Mouse (Mus musculus): ENCODE results near the gene Jam3. TPM values are rescaled to one million over a fixed set of nuclear protein-coding genes. Genes with fewer than 3 reads are reported as not detected.

Jam3 gene
- 46.3 and 57.8 TPM in 2 replicates for polyA plus RNA-seq (2015; fragmentation: Nextera tagmentation; extraction: Ambion mirVana)

GRCm38 (mm10) chr9:27154763-27155530 lies at the start of gene Jam3:
Gene Jam3 (minus strand): TSS chr9:27155421.
- WGBS: under 1% methylated on average over 58 of the region's 58 CpGs

DNA sequence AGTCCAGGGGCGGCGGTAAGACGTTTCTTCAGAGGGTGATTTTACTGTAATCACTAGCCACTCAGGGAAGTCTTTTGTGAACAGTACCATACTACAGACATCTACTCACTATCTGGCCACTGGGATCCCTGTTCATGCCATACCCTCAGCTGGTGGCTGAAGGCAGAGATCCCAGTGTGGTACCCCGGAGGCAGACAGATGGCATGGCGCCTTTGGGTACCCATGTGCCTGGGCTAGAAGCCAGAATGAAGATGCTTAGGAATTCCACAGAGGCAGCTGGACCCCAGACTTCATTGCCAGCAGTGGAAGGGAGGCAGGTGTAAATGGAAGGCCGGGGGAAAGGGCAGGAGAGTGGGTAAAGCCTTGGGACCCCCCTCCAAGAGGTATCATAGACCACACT lies 49.0 kb upstream of the Jam3 start:
- 62% methylated on average over 6 of the region's 6 CpGs for WGBS
- Histone ChIP-seq H3K4me3 (ENCODE audit: low read depth, low read length) (no peak overlapping the region), H3K9ac (ENCODE audit: low read depth, low read length) (no peak overlapping the region), H3K4me2 (ENCODE audit: low read length) (no peak overlapping the region), H3K9me3 (replicated peaks; ENCODE audit: control insufficient read depth, low read length, poor library complexity, severe bottlenecking) (no peaks in the 10 kb centered on the region), H3K27ac (ENCODE audit: low read length) (peak overlapping the region; percentile 90), H3K4me1 (ENCODE audit: control insufficient read depth, insufficient read depth, low read length) (peaks cover 28% of the 10 kb centered on the region), H3K27me3 (ENCODE audit: control insufficient read depth, insufficient read depth, low read depth, low read length) (no peaks in the 10 kb centered on the region), H3K36me3 (ENCODE audit: control insufficient read depth, insufficient read depth, low read length) (no peaks in the 10 kb centered on the region)
- ATAC-seq: 0 out of 2 replicates have a peak, but pooled peaks have one; percentile 1

More at GRCm38 (mm10) chr9:27154763-27155530, at the start of gene Jam3:
- Histone ChIP-seq H3K9me3 (replicated peaks; ENCODE audit: control insufficient read depth, low read length, poor library complexity, severe bottlenecking) (no peaks in the 10 kb centered on the region), H3K27me3 (ENCODE audit: control insufficient read depth, insufficient read depth, low read depth, low read length) (no peaks in the 10 kb centered on the region), H3K4me3 (ENCODE audit: low read depth, low read length) (peak within 1 kb of the TSS; percentile 85), H3K27ac (ENCODE audit: low read length) (peak within 1 kb of the TSS; percentile 94), H3K4me1 (ENCODE audit: control insufficient read depth, insufficient read depth, low read length) (peaks cover 30% of the 10 kb centered on the region), H3K4me2 (ENCODE audit: low read length) (peak within 1 kb of the TSS; percentile 71), H3K36me3 (ENCODE audit: control insufficient read depth, insufficient read depth, low read length) (no peaks in the 10 kb centered on the region), H3K9ac (ENCODE audit: low read depth, low read length) (peak within 1 kb of the TSS; percentile 86)
- ATAC-seq: peak; percentile 98

GRCm38 (mm10) chr9:27203134-27203533 lies 47.9 kb upstream of the Jam3 start:
- H3K4me3 ChIP-seq (ENCODE audit: low read depth, low read length): no peak overlapping the region
- H3K9ac ChIP-seq (ENCODE audit: low read depth, low read length): peak overlapping the region; percentile 20; the same call in 1 of the 2 replicates
- no peaks in the 10 kb centered on the region for H3K27me3 ChIP-seq (ENCODE audit: control insufficient read depth, insufficient read depth, low read depth, low read length)
- 0% methylated on average over 2 of the region's 2 CpGs for WGBS
- no peaks in the 10 kb centered on the region for H3K9me3 ChIP-seq (replicated peaks; ENCODE audit: control insufficient read depth, low read length, poor library complexity, severe bottlenecking)
- H3K36me3 ChIP-seq (ENCODE audit: control insufficient read depth, insufficient read depth, low read length): no peaks in the 10 kb centered on the region
- peaks cover 28% of the 10 kb centered on the region for H3K4me1 ChIP-seq (ENCODE audit: control insufficient read depth, insufficient read depth, low read length)
- peak; percentile 98 for ATAC-seq
- H3K27ac ChIP-seq (ENCODE audit: low read length): peak overlapping the region; percentile 90
- peak overlapping the region; percentile 23; the same call in 1 of the 2 replicates for H3K4me2 ChIP-seq (ENCODE audit: low read length)

DNA sequence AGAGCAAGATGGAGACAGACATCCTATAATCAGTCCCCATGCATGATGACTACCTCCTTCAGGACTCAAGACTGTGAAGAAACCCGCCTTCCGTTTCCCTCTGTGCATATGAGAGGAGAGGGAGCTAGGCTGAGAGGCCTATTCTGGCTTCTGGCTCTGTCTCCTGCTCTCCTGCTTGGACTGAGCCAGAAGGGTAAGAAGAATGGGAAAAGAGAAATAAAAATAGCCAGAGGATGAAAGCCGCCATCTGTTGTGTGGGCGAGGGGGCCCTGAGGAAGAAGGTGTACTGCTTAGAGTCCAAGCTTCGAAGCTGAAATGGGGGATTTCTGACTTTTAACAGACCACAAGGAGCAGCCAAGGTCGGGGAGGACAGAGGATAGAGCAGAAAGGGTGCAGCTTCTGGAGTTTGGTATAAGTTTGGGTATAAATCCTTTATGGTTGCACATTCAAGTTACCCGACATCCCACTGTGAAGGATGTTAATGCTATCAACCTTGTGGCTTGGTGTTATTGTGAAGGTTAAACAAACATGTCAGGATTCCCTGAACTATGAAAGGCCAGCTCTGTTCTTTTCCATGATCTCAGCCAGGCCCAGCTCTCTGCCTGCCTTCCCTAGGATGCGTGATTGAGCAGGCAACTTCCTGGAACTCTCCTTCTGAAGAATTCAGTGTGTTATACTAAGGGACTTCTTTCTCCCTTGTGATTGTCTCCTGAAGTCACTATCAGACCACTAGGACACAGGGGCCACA lies 46.4 kb upstream of the Jam3 start:
- no peak overlapping the region for H3K9ac ChIP-seq (ENCODE audit: low read depth, low read length)
- H3K27ac ChIP-seq (ENCODE audit: low read length): peak overlapping the region; percentile 90; the same call in 1 of the 2 replicates
- H3K9me3 ChIP-seq (replicated peaks; ENCODE audit: control insufficient read depth, low read length, poor library complexity, severe bottlenecking): no peaks in the 10 kb centered on the region
- H3K4me2 ChIP-seq (ENCODE audit: low read length): no peak overlapping the region
- no peaks in the 10 kb centered on the region for H3K36me3 ChIP-seq (ENCODE audit: control insufficient read depth, insufficient read depth, low read length)
- no peak for ATAC-seq
- peaks cover 28% of the 10 kb centered on the region for H3K4me1 ChIP-seq (ENCODE audit: control insufficient read depth, insufficient read depth, low read length)
- 88% methylated on average over 8 of the region's 8 CpGs for WGBS
- no peaks in the 10 kb centered on the region for H3K27me3 ChIP-seq (ENCODE audit: control insufficient read depth, insufficient read depth, low read depth, low read length)
- H3K4me3 ChIP-seq (ENCODE audit: low read depth, low read length): no peak overlapping the region

GRCm38 (mm10) chr9:27193592-27194080 lies 38.4 kb upstream of the Jam3 start:
- Histone ChIP-seq H3K9ac (ENCODE audit: low read depth, low read length) (no peak overlapping the region), H3K4me1 (ENCODE audit: control insufficient read depth, insufficient read depth, low read length) (peaks cover 18% of the 10 kb centered on the region), H3K27me3 (ENCODE audit: control insufficient read depth, insufficient read depth, low read depth, low read length) (no peaks in the 10 kb centered on the region), H3K4me3 (ENCODE audit: low read depth, low read length) (no peak overlapping the region), H3K36me3 (ENCODE audit: control insufficient read depth, insufficient read depth, low read length) (no peaks in the 10 kb centered on the region), H3K9me3 (replicated peaks; ENCODE audit: control insufficient read depth, low read length, poor library complexity, severe bottlenecking) (no peaks in the 10 kb centered on the region), H3K4me2 (ENCODE audit: low read length) (no peak overlapping the region), H3K27ac (ENCODE audit: low read length) (no peak overlapping the region)
- no peak for ATAC-seq
- WGBS: 48% methylated on average over 5 of the region's 6 CpGs

- peak; percentile 1; the same call in 1 of the 2 replicates for ATAC-seq
- no peaks in the 10 kb centered on the region for H3K27me3 ChIP-seq (ENCODE audit: control insufficient read depth, insufficient read depth, low read depth, low read length)
- peak overlapping the region; percentile 79 for H3K27ac ChIP-seq (ENCODE audit: low read length)
- no peak overlapping the region for H3K4me3 ChIP-seq (ENCODE audit: low read depth, low read length)
- peaks cover 18% of the 10 kb centered on the region for H3K4me1 ChIP-seq (ENCODE audit: control insufficient read depth, insufficient read depth, low read length)
- H3K9me3 ChIP-seq (replicated peaks; ENCODE audit: control insufficient read depth, low read length, poor library complexity, severe bottlenecking): no peaks in the 10 kb centered on the region
- 61% methylated on average over 10 of the region's 10 CpGs for WGBS
- H3K4me2 ChIP-seq (ENCODE audit: low read length): peak overlapping the region; percentile 61
- no peaks in the 10 kb centered on the region for H3K36me3 ChIP-seq (ENCODE audit: control insufficient read depth, insufficient read depth, low read length)
- H3K9ac ChIP-seq (ENCODE audit: low read depth, low read length): peak overlapping the region; percentile 43; the same call in 1 of the 2 replicates
Observed at GRCm38 (mm10) chr9:27192761-27193591, 37.8 kb upstream of the Jam3 start.

DNA sequence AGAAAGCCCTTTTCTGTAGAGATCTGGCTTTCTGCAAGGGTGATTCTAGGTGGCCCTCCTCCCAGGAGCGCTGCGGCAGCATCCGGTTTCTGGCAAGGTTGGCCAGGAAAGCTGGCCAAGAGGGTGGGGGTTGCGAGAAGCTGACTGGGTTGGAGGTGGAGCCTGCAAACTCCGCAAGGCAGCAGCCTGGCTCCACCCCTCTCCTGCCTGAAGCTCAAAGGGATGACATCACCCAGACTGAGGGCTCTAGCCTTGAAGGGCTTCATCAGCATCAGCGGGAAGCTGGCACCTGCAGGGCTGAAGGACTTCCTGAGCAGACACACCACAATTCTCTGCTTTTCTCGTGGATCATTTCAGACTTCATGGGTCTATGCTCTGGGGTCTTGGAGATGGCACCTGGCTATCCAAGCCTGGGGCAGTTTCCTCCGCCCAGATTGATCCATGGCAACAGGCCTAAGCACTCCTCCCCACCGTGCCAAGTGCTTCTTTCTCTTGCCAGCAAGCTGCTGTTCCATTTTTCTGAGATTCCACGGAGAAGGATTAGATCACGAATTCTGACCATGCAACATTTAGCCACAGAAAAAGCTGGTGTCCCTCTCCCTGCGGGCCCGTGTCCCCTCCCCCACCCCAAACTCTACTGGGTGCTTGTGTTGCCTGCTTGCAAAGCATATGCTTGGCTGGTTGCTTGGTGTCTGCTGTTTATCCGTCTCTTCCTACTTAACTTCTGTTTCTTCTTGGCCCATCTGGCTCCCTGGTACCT lies 37.0 kb upstream of the Jam3 start:
- Histone ChIP-seq H3K4me1 (ENCODE audit: control insufficient read depth, insufficient read depth, low read length) (peaks cover 18% of the 10 kb centered on the region), H3K36me3 (ENCODE audit: control insufficient read depth, insufficient read depth, low read length) (no peaks in the 10 kb centered on the region), H3K27ac (ENCODE audit: low read length) (peak overlapping the region; percentile 79), H3K27me3 (ENCODE audit: control insufficient read depth, insufficient read depth, low read depth, low read length) (no peaks in the 10 kb centered on the region), H3K4me2 (ENCODE audit: low read length) (peak overlapping the region; percentile 61), H3K9ac (ENCODE audit: low read depth, low read length) (peak overlapping the region; percentile 49), H3K9me3 (replicated peaks; ENCODE audit: control insufficient read depth, low read length, poor library complexity, severe bottlenecking) (no peaks in the 10 kb centered on the region), H3K4me3 (ENCODE audit: low read depth, low read length) (peak overlapping the region; percentile 15)
- ATAC-seq: peak; percentile 94
- 6% methylated on average over 14 of the region's 14 CpGs for WGBS

DNA sequence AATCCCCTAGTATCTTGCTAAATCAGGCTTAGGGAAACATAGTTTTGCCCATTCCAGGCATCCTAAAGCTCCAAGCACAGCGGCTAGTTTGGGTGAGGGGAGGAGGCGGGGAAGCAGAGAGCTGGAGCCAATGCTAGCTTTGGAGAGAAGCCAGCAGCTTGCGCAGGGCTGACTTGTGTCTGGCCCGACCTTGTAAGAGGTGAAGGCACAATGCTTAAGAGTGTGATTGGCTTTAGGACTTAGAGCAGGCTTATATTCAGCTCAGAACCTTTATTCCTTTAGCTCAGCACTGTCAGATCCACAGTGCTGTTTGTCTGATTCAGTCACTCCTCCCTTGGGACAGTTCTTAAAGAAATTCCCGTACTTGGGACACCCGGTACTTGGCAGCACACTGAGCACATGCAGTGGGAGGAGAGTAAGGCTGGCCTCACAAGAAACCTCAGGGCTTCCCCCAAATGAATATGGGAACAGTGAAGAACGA lies 36.3 kb upstream of the Jam3 start:
- 1% methylated on average over 7 of the region's 7 CpGs for WGBS
- Histone ChIP-seq H3K9ac (ENCODE audit: low read depth, low read length) (peak overlapping the region; percentile 49), H3K4me2 (ENCODE audit: low read length) (peak overlapping the region; percentile 61), H3K36me3 (ENCODE audit: control insufficient read depth, insufficient read depth, low read length) (no peaks in the 10 kb centered on the region), H3K4me3 (ENCODE audit: low read depth, low read length) (peak overlapping the region; percentile 15), H3K4me1 (ENCODE audit: control insufficient read depth, insufficient read depth, low read length) (peaks cover 18% of the 10 kb centered on the region), H3K27ac (ENCODE audit: low read length) (peak overlapping the region; percentile 79), H3K27me3 (ENCODE audit: control insufficient read depth, insufficient read depth, low read depth, low read length) (no peaks in the 10 kb centered on the region), H3K9me3 (replicated peaks; ENCODE audit: control insufficient read depth, low read length, poor library complexity, severe bottlenecking) (no peaks in the 10 kb centered on the region)
- ATAC-seq: peak; percentile 61

All from midbrain, embryonic 16.5 days (tissue).